Mouse (Mus musculus) neural tube, embryonic 13.5 days (tissue): ENCODE data around the gene Foxo1. TPM values are rescaled to one million over a fixed set of nuclear protein-coding genes. Genes with fewer than 3 reads are reported as not detected.

Experiments
- ATAC-seq: fragments of 200-750 bp; cut with Nextera tagmentation; 2 replicates; pipeline ENCODE4 v1.8.0; 2017; ENCODE audit warnings: low read depth, mild to moderate bottlenecking, moderate TSS enrichment, moderate library complexity
- H3K27ac ChIP-seq: fragments of 300-500 bp; sonication (generic); replicated peaks from 2 replicates; pipeline ENCODE4 v1.5.1; 2015; ENCODE audit warnings: moderate library complexity, mild to moderate bottlenecking, inconsistent platforms
- H3K27me3 ChIP-seq: fragments of 300-500 bp; sonication (generic); 2 replicates; pipeline ENCODE4 v1.6.1; 2015; ENCODE audit warnings: mild to moderate bottlenecking, inconsistent platforms
- H3K36me3 ChIP-seq: fragments of 300-500 bp; sonication (generic); 2 replicates; pipeline ENCODE4 v1.6.1; 2015; ENCODE audit warnings: mild to moderate bottlenecking, inconsistent platforms
- H3K4me1 ChIP-seq: fragments of 300-500 bp; sonication (generic); replicated peaks from 2 replicates; pipeline ENCODE4 v1.6.1; 2015; ENCODE audit warnings: inconsistent platforms
- H3K4me2 ChIP-seq: fragments of 300-500 bp; sonication (generic); 2 replicates; pipeline ENCODE4 v1.6.1; 2015; ENCODE audit warnings: inconsistent platforms, mild to moderate bottlenecking, moderate library complexity
- H3K4me3 ChIP-seq: fragments of 300-500 bp; sonication (generic); 2 replicates; pipeline ENCODE4 v1.5.1; 2015; ENCODE audit warnings: mild to moderate bottlenecking, inconsistent platforms
- H3K9ac ChIP-seq: fragments of 300-500 bp; sonication (generic); 2 replicates; pipeline ENCODE4 v1.6.1; 2015; ENCODE audit warnings: moderate library complexity, mild to moderate bottlenecking, inconsistent platforms
- H3K9me3 ChIP-seq: fragments of 300-500 bp; sonication (generic); 2 replicates; pipeline ENCODE4 v1.6.1; 2016; ENCODE audit warnings: inconsistent platforms
- WGBS: fragments of 180-500 bp; shearing (Covaris S2); methylation state at CpG from one replicate; pipeline ENCODE4 v1.1.7; 2015; 5-methylcytosine and 5-hydroxymethylcytosine counted together
- polyA plus RNA-seq: library from polyadenylated mRNA; unstranded; fragments of >200 nt; fragmentation: Nextera tagmentation; extraction: Ambion mirVana; gene quantifications from 2 replicates; pipeline ENCODE4 v1.2.1, GENCODE M21; 2015

Foxo1 gene
- polyA plus RNA-seq, 1 experiment from 2014 or later, result 2.7 TPM

GRCm38 (mm10) chr3:52327146-52327545, 59.0 kb downstream of the Foxo1 start:
- Histone ChIP-seq H3K36me3 (no peaks in the 10 kb centered on the region), H3K9ac (no peak overlapping the region), H3K4me2 (no peak overlapping the region), H3K4me3 (no peak overlapping the region), H3K27ac (no peak overlapping the region), H3K4me1 (no peaks in the 10 kb centered on the region; the same call in 1 of the 2 replicates), H3K27me3 (no peaks in the 10 kb centered on the region), H3K9me3 (no peaks in the 10 kb centered on the region)
- no peak for ATAC-seq
- 86% methylated on average over 13 of the region's 13 CpGs for WGBS

DNA sequence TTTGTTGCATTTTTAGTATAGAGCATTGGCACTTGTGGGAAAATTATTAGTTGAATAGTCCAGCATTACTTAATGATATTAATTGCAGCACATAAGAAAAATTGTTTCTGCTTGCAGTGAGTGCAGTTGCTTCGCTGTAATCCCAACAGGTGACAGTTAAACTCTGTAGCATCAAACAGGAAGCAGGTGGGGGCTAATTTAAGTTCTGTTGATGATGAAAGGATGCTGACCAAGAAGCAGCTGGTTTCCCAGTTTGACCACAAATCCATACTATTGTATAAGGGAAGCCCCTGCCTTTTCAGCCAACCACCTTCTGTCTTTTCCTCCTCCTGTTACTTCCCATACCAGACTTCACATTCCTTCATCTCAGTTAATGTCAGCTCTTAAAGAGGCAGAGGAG, 63.6 kb downstream of the Foxo1 start:
- Histone ChIP-seq H3K4me2 (no peak overlapping the region), H3K36me3 (no peaks in the 10 kb centered on the region), H3K9me3 (no peaks in the 10 kb centered on the region), H3K9ac (no peak overlapping the region), H3K27ac (no peak overlapping the region), H3K4me3 (no peak overlapping the region), H3K4me1 (no peaks in the 10 kb centered on the region), H3K27me3 (no peaks in the 10 kb centered on the region)
- 93% methylated on average over 1 of the region's 1 CpGs for WGBS
- no peak for ATAC-seq

DNA sequence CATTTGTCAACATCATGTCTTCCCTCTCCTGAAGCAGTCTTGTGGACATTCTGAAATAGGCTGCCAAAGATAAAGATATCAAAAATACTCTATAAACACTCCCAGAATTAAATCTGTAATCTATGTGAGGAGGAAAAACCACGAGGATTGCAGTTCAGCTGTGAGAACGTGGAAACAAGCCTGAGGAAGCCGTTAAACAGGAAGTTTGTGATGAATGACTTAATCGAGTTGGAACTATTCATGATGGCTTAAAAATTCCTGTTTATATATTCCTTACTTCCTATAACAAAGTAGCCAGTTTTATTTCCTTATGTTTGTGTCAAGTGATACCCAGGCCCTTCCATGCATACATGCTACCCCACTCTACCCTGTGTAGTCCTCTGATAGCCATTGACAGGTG, 70.6 kb downstream of the Foxo1 start:
- H3K9ac ChIP-seq, result no peak overlapping the region
- H3K4me2 ChIP-seq, result no peak overlapping the region
- ATAC-seq, result no peak
- H3K4me1 ChIP-seq, result peaks cover 18% of the 10 kb centered on the region
- no peak overlapping the region for H3K4me3 ChIP-seq
- WGBS, result 87% methylated on average over 4 of the region's 4 CpGs
- no peaks in the 10 kb centered on the region for H3K36me3 ChIP-seq
- H3K27ac ChIP-seq, result no peak overlapping the region
- no peaks in the 10 kb centered on the region for H3K27me3 ChIP-seq
- H3K9me3 ChIP-seq, result no peaks in the 10 kb centered on the region

DNA sequence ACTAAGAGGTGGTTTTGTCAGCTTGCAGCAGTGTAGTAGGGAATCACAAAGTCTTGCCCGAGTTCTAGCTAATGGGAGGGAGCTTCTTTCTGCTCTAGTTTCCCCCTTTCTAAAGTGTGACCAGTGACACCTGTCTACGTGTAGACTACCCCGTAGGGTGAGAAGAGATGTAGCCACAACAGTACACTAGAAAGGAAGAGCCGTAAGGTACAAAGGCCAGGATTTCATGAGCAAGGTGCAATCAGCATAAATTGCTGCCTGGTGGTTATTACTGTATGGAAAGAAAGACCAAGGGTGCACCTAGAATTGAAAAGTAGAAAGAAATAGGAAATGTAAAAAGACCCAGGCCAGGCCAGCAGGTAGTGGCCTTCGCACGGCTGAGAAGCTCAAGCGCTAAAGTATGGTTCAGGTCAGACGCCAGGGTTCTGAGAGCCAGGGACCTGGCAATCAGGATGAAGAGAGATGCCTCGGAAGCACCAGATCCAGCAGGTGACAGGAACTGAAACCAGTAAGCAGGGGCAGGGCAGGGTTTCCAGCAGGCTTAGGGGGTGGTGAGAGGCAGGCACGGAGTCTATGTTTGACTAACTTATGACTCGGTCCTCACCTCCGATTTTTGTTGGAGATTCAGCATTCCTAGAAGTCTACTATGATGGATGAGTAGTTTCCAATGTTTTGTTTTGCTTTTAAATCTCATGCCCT, 72.3 kb downstream of the Foxo1 start:
- Histone ChIP-seq H3K4me3 (no peak overlapping the region), H3K27ac (no peak overlapping the region), H3K27me3 (no peaks in the 10 kb centered on the region), H3K4me2 (no peak overlapping the region), H3K4me1 (peaks cover 18% of the 10 kb centered on the region), H3K36me3 (no peaks in the 10 kb centered on the region), H3K9me3 (no peaks in the 10 kb centered on the region), H3K9ac (no peak overlapping the region)
- no peak for ATAC-seq
- 90% methylated on average over 12 of the region's 12 CpGs for WGBS

GRCm38 (mm10) chr3:52342226-52342625, 74.1 kb downstream of the Foxo1 start:
- H3K9me3 ChIP-seq, result no peaks in the 10 kb centered on the region
- H3K9ac ChIP-seq, result no peak overlapping the region
- H3K27me3 ChIP-seq, result no peaks in the 10 kb centered on the region
- no peak for ATAC-seq
- no peak overlapping the region for H3K27ac ChIP-seq
- WGBS, result 73% methylated on average over 3 of the region's 3 CpGs
- H3K36me3 ChIP-seq, result no peaks in the 10 kb centered on the region
- peaks cover 18% of the 10 kb centered on the region for H3K4me1 ChIP-seq
- H3K4me2 ChIP-seq, result no peak overlapping the region
- no peak overlapping the region for H3K4me3 ChIP-seq

DNA sequence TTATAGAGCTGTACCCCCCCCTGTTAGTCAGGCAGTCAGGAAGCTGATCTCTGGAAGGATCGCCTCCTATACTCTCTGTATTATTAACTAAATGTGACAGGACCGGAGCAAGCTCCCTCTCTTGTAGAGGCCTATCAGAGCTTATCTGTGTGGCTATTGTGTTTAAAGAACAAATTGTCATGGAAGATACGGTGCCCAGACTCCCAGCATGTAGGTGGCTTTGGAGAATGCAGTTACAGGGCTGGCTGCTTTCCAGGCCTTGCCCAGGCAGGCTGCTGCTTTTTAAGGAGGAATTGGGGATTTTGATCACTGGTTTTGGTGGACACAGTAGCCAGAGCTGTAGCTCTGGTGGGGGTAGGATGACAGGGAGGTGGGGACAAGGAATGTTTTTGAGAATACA, 74.7 kb downstream of the Foxo1 start:
- no peaks in the 10 kb centered on the region for H3K27me3 ChIP-seq
- H3K36me3 ChIP-seq, result no peaks in the 10 kb centered on the region
- peaks cover 19% of the 10 kb centered on the region for H3K4me1 ChIP-seq
- H3K4me3 ChIP-seq, result no peak overlapping the region
- 32% methylated on average over 3 of the region's 3 CpGs for WGBS
- H3K4me2 ChIP-seq, result no peak overlapping the region
- ATAC-seq, result no peak
- H3K27ac ChIP-seq, result no peak overlapping the region
- no peaks in the 10 kb centered on the region for H3K9me3 ChIP-seq
- H3K9ac ChIP-seq, result no peak overlapping the region

DNA sequence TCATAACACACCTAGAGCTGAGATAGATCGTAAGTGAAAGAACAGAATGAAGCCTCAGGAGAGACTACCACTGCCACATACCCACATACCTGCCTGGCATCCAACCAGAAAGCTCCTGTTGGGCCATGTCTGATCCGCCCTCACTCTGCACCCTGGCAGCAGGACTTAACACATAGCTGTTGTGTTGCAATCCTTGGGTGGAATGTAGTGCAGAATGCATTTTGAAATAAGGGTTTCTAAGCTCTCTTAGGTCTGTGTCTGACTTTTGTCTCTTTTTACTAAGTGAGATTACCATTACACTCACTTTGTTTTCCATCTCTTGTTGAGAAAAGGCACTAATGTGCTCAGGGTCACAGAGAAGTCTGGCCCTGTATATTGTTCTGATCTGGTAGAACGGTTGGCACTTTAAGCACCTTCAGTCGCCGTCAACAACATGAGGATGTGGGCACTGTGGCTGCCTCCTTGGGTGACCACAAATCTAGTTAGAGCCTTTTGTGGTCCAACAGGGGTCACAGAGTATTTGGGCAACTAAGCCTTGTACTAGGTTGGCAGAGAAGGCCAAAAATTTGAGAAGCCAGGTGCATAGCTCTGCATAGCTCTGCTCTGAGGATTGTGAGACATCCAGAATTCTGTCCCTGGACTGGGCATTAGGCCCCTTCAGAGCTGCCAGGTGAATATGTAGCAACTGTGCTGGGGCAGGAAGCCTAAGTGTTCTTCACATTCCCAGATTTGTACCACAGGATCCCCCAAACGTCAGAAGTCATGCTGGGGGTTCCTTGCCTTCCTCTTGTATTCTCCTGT, 75.3 kb downstream of the Foxo1 start:
- Histone ChIP-seq H3K9me3 (no peaks in the 10 kb centered on the region), H3K4me1 (peaks cover 24% of the 10 kb centered on the region), H3K4me3 (no peak overlapping the region), H3K27me3 (no peaks in the 10 kb centered on the region), H3K4me2 (no peak overlapping the region), H3K36me3 (no peaks in the 10 kb centered on the region), H3K9ac (no peak overlapping the region), H3K27ac (no peak overlapping the region)
- 87% methylated on average over 6 of the region's 6 CpGs for WGBS
- ATAC-seq, result no peak

GRCm38 (mm10) chr3:52345881-52346280, 77.7 kb downstream of the Foxo1 start:
- Histone ChIP-seq H3K9me3 (no peaks in the 10 kb centered on the region), H3K36me3 (no peaks in the 10 kb centered on the region), H3K27me3 (no peaks in the 10 kb centered on the region), H3K4me3 (no peak overlapping the region), H3K9ac (no peak overlapping the region), H3K4me2 (no peak overlapping the region), H3K27ac (no peak overlapping the region), H3K4me1 (peaks cover 27% of the 10 kb centered on the region)
- no peak for ATAC-seq
- 96% methylated on average over 11 of the region's 11 CpGs for WGBS

- ATAC-seq, result no peak
- Histone ChIP-seq H3K27ac (no peak overlapping the region), H3K9ac (no peak overlapping the region), H3K4me3 (no peak overlapping the region), H3K4me1 (peaks cover 21% of the 10 kb centered on the region), H3K27me3 (no peaks in the 10 kb centered on the region), H3K4me2 (no peak overlapping the region), H3K36me3 (no peaks in the 10 kb centered on the region), H3K9me3 (no peaks in the 10 kb centered on the region)
- WGBS, result 79% methylated on average over 4 of the region's 4 CpGs
Observed at GRCm38 (mm10) chr3:52346986-52347710, 79.0 kb downstream of the Foxo1 start.

- Histone ChIP-seq H3K9ac (no peak overlapping the region), H3K27me3 (no peaks in the 10 kb centered on the region), H3K4me1 (peaks cover 13% of the 10 kb centered on the region), H3K4me3 (no peak overlapping the region), H3K27ac (no peak overlapping the region), H3K9me3 (no peaks in the 10 kb centered on the region), H3K36me3 (no peaks in the 10 kb centered on the region), H3K4me2 (no peak overlapping the region)
- WGBS, result 32% methylated on average over 10 of the region's 10 CpGs
- no peak for ATAC-seq
Observed at GRCm38 (mm10) chr3:52347980-52348622, 80.0 kb downstream of the Foxo1 start.

GRCm38 (mm10) chr3:52350636-52351035, 82.5 kb downstream of the Foxo1 start:
- Histone ChIP-seq H3K4me1 (peaks cover 9% of the 10 kb centered on the region), H3K9ac (no peak overlapping the region), H3K27ac (no peak overlapping the region), H3K9me3 (no peaks in the 10 kb centered on the region), H3K36me3 (no peaks in the 10 kb centered on the region), H3K4me2 (no peak overlapping the region), H3K27me3 (no peaks in the 10 kb centered on the region), H3K4me3 (no peak overlapping the region)
- no peak for ATAC-seq
- WGBS, result 83% methylated on average over 8 of the region's 8 CpGs

- no peaks in the 10 kb centered on the region for H3K36me3 ChIP-seq
- no peak overlapping the region for H3K4me3 ChIP-seq
- no peak overlapping the region for H3K9ac ChIP-seq
- peaks cover 9% of the 10 kb centered on the region for H3K4me1 ChIP-seq
- no peak overlapping the region for H3K27ac ChIP-seq
- H3K27me3 ChIP-seq, result no peaks in the 10 kb centered on the region
- H3K4me2 ChIP-seq, result no peak overlapping the region
- ATAC-seq, result no peak
- H3K9me3 ChIP-seq, result no peaks in the 10 kb centered on the region
- WGBS, result 86% methylated on average over 9 of the region's 9 CpGs
Observed at GRCm38 (mm10) chr3:52351901-52352300, 83.8 kb downstream of the Foxo1 start.
